Mouse (Mus musculus) erythroid progenitor cell, adult 5-6 weeks (primary cell): ENCODE data around the gene Rpl3l. TPM values are rescaled to one million over a fixed set of nuclear protein-coding genes. Genes with fewer than 3 reads are reported as not detected.
A peak's percentile ranks its signal among the peaks of the same experiment; 100 is the strongest.
"Not testable (repeated sequence)": the region's sequence is repeated elsewhere in the genome, so short reads cannot be mapped to it uniquely, and the experiment has no call there.

Source experiments
- ATAC-seq: replicated peaks from 2 replicates; pipeline ENCODE4 v1.8.0; 2016; ENCODE audit warnings: moderate number of reproducible peaks, mild to moderate bottlenecking, moderate TSS enrichment, inconsistent platforms; ENCODE audit not compliant: poor library complexity, low FRiP score, severe bottlenecking
- total RNA-seq, 2 experiments: library from RNA; stranded (forward) in 1 of 2; stranded (reverse) in 1 of 2; fragments of 150-400 nt in 1 of 2; fragments of 186-747, 209-891 nt in 1 of 2; gene quantifications; 2 replicates each; pipeline versions ENCODE4 v1.2.3 to v1.2.4; 2015 to 2017; ENCODE audit warnings: low replicate concordance in 2 of 2

The Rpl3l gene
- total RNA-seq, 2 experiments from 2014 or later = not detected

DNA sequence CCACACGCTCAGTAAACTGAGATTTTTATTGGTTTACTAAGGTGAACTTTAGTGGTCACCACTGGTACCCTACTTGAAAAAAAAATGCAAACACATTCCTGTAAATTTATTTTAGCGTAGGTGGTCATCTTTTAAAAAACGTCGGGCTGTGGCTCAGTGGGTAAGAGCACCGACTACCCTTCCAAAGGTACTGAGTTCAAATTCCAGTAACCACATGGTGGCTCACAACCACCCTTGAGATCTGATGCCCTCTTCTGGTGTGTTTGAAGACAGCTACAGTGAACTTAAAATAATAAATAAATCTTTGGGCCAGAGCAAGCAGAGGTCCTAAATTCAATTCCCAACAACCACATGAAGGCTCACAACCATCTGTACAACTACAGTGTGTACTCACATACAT, 8.7 kb upstream of the Rpl3l start:
- ATAC-seq = not testable (repeated sequence)

- ATAC-seq = peak; percentile 92
Measured at GRCm38 (mm10) chr17:24719494-24720222, 8.0 kb upstream of the Rpl3l start.

GRCm38 (mm10) chr17:24720616-24721015, 7.0 kb upstream of the Rpl3l start:
- not testable (repeated sequence) for ATAC-seq

GRCm38 (mm10) chr17:24721383-24721955, 6.2 kb upstream of the Rpl3l start:
- ATAC-seq = not testable (repeated sequence)

DNA sequence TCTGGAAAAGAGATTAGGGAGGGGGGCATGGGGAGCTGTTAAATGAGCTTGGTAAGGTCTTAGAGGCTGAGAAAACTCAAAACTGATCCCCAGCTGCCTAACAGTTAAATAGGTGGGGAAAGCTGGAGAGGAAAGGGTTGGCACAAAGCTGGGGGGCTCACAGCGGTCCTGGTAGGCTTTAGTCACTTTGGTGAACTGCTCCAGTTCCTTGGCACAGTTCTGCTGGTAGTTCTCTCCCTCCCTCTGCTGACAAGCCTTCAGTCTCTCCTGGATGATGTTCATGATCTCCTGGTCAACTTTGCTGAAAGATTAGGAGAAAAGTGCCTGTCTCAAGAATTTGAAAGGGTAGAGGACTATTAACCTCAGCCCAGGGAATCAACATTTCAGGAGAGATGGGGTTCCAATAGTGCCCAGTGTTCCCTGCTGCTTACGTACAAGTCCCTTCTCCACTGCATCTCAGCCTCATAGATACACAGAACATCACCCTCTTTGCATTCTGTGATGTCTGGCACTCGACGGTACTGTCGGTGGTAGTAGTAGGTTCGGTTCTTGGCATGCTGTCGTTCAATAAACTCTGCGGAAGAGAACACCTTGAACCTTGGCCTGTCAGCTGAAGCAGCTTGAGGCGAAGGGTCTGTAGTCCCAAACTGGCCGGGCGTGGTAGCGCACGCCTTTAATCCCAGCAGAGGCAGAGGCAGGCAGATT, 5.2 kb upstream of the Rpl3l start:
- no peak for ATAC-seq

GRCm38 (mm10) chr17:24723122-24723880, 4.3 kb upstream of the Rpl3l start:
- ATAC-seq = no peak

- peak; percentile 48 for ATAC-seq
Measured at GRCm38 (mm10) chr17:24723881-24724180, 3.8 kb upstream of the Rpl3l start.

- peak; percentile 83 for ATAC-seq
Measured at GRCm38 (mm10) chr17:24724184-24724583, 3.4 kb upstream of the Rpl3l start, which contains the start of gene Ndufb10. Ndufb10 (minus strand) TSS chr17:24724478.

DNA sequence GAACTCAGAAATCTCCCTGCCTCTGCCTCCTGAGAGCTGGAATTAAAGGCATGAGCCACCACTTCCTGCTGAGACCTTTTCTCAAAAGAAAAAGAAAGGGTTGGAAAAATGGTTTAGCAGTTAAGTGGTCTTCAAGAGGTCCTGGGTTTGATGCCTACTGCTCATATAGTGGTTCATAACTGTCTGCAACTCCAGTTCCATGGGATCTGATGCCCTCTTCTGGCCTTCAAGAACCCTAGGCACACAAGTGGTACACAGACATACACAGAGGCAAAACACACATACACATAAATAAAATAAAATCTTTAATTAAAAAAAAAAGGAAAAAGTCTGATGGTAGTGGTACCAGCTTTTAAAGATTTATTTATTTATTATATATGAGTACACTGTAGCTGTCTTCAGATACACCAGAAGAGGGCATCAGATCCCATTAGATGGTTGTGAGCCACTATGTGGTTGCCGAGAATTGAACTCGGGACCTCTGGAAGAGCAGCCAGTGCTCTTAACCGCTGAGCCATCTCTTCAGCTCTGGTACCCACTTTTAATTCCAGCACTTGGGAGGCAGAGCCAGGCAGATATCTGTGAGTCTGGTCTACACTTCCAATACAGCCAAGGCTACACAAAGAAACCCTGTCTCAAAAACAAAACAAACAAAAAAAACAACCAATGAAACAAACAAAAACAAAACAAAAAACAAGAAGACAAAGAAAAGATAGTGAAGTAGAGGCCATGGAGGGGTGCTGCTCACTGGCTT, 1.8 kb upstream of the Rpl3l start:
- no peak for ATAC-seq

GRCm38 (mm10) chr17:24728184-24728583, 564 bp downstream of the Rpl3l start:
- no peak for ATAC-seq

- no peak for ATAC-seq
Measured at GRCm38 (mm10) chr17:24729067-24729466, 1.4 kb downstream of the Rpl3l start.

DNA sequence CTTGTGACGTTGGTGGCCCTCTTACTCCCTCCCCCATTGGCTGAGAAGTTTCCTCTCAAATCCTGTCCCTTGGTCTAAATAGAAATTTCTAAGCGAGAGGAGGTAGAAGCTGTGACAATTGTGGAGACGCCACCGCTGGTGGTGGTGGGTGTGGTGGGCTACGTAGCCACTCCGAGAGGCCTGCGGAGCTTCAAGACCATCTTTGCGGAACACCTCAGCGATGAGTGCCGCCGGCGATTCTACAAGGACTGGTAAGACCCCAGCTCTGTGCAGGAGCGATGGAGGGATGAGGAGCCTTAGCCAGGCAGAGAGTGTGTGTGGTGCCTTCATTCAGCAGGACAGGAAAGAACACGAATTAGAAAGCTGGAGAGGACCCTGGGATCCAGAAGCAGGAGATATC, 3.2 kb downstream of the Rpl3l start:
- ATAC-seq = no peak

DNA sequence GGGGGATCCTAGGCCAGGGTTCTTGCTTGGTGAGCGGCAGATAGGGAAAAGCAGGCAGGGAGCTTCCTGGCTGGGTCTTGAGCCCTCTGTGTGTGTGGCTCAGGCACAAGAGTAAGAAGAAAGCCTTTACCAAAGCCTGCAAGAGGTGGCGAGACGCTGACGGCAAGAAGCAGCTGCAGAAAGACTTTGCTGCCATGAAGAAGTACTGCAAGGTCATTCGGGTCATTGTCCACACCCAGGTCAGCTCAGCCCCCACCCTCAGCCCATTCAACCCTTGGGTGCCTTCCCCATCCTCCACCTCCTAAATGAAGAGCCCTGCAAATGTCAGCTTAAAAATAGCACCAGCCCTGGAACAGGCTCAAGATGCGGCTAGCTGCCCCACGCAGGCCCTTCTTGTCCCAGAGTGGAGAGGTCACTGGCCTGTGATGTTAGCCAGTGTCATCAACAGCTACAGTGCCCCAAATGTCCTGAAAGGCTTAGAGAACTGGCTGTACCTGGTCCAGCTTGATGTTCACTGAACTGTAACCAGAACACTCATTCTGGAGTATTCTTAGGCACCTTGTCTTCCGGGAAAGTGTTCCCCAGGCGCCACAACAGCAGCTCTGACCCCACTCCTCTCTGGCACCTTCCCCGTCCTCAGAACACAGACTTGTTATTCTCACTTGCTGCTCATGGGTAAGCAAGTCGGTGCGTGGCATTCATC, 4.8 kb downstream of the Rpl3l start:
- ATAC-seq = no peak

DNA sequence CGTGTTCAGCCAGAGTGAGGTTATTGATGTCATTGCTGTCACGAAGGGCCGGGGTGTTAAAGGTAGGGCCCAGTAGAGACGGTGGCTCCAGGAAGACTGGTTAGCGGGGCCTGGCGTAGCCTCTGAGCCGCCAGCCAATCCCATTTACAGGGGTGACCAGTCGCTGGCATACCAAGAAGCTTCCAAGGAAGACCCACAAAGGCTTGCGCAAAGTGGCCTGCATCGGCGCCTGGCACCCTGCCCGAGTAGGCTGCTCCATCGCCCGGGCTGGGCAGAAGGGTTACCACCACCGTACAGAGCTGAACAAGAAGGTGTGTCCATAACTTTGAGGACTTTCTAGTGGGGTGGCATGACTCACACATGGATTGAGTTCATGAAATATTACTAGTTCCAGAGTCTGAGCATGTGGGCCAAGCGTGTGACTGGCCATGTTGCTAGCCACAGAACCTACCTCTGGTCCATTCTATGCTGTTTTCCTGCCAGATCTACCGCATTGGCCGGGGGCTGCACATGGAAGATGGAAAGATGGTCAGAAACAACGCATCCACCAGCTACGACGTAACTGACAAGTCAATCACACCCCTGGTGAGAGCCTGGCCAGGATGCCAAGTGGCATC, 5.9 kb downstream of the Rpl3l start:
- ATAC-seq = no peak

GRCm38 (mm10) chr17:24734513-24734912, 6.9 kb downstream of the Rpl3l start:
- ATAC-seq = no peak

DNA sequence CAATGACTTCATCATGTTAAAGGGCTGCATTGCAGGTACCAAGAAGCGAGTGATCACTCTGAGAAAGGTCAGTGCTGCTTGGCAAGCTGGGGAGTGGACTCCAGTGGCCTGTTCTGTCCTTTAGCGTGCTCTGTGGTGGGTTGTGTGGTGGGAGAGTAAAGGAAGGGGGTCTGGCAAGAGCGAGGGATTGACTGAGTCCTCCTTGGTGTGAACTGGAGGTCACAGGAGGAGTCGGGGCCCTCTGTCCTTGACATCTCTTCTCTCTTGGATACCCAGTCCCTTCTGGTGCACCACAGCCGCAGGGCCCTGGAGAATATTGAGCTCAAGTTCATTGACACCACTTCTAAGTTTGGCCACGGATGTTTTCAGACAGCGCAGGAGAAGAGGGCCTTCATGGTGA, 7.8 kb downstream of the Rpl3l start:
- ATAC-seq = no peak

DNA sequence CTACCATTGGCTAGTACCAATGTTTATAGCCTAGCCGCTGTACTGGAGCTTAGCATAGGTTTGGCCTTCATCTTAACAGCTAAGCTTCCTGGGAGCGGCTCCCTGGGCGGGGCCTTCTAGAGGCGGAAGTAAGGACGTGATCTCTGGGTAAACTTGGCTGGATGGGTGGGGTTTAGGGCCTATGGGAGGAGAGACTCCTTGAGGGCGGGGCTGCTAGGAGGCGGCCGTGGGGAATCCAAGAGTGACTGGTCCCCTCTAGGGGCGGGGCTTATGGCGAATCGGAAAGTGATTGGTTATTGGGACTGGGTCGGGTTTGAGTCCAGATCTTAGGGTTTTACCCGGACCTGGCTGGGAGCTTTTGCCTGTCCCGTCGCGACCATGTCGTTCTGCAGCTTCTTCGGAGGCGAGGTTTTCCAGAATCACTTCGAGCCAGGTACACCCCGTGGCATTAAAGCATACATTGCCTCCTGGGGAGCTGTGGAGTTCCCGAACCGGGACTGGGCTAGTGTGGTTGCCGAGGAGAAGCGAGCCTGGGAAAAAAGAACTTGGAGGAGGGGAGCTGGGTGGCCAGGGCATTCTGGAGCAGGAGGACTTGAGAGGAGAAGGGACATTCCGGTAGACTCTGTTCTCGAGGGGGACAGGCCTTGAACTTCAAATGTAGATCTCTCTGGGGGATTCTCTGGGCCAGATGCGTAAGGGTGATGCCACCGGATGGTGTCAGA, 8.9 kb downstream of the Rpl3l start, which contains the start of gene Msrb1:
Msrb1 (plus strand) TSS at position 313 of the 722 bp plus-strand sequence.
- peak; percentile 96 for ATAC-seq
